Mouse (Mus musculus) ES-Bruce4 (cell line): ENCODE results near the gene Edem2. TPM values are rescaled to one million over a fixed set of nuclear protein-coding genes. Genes with fewer than 3 reads are reported as not detected.
A peak's percentile ranks its signal among the peaks of the same experiment; 100 is the strongest.

ENCODE experiments used
- H3K27ac ChIP-seq: 2 replicates; pipeline ENCODE4 v1.5.1; 2012; ENCODE audit warnings: low read length, inconsistent platforms; ENCODE audit not compliant: insufficient read depth
- H3K27me3 ChIP-seq: 2 replicates; pipeline ENCODE4 v1.6.1; 2012; ENCODE audit warnings: mild to moderate bottlenecking, low read length, inconsistent platforms; ENCODE audit not compliant: control insufficient read depth, poor library complexity, insufficient read depth, severe bottlenecking
- H3K36me3 ChIP-seq: 2 replicates; pipeline ENCODE4 v1.6.1; 2012; ENCODE audit warnings: inconsistent platforms, mild to moderate bottlenecking, low read length, moderate library complexity; ENCODE audit not compliant: control insufficient read depth, poor library complexity, insufficient read depth, severe bottlenecking
- H3K4me1 ChIP-seq: one replicate; pipeline ENCODE4 v1.8.1; 2011; ENCODE audit warnings: low read length; ENCODE audit not compliant: control insufficient read depth, insufficient read depth
- H3K4me3 ChIP-seq: 2 replicates; pipeline ENCODE4 v1.5.1; 2011; ENCODE audit warnings: low read depth, mild to moderate bottlenecking, low read length
- H3K9ac ChIP-seq: 2 replicates; pipeline ENCODE4 v1.6.1; 2012; ENCODE audit warnings: low read depth, mild to moderate bottlenecking, inconsistent platforms; ENCODE audit not compliant: poor library complexity, severe bottlenecking
- H3K9me3 ChIP-seq: replicated peaks from 2 replicates; pipeline ENCODE4 v1.6.1; 2012; ENCODE audit warnings: mild to moderate bottlenecking, low read length, inconsistent platforms; ENCODE audit not compliant: control insufficient read depth, poor library complexity, insufficient read depth, severe bottlenecking
- CTCF ChIP-seq: IDR thresholded peaks from one replicate; pipeline ENCODE4 v1.8.1; 2011; ENCODE audit warnings: low read depth, low read length
- EP300 ChIP-seq: IDR thresholded peaks from 2 replicates; pipeline ENCODE4 v1.6.1; 2011; ENCODE audit warnings: low read depth, low read length; ENCODE audit not compliant: insufficient read depth
- POLR2A ChIP-seq: IDR thresholded peaks from one replicate; pipeline ENCODE4 v1.8.1; 2011; ENCODE audit warnings: low read length; ENCODE audit not compliant: insufficient read depth
- polyA plus RNA-seq: library from polyadenylated mRNA; stranded (reverse); fragments of >200 nt; gene quantifications from 2 replicates; pipeline ENCODE4 v1.2.4, GENCODE M21; 2011; ENCODE audit warnings: low read depth; ENCODE audit not compliant: missing spikeins, insufficient read depth, insufficient read length

The Edem2 gene
- 21.7 and 23.1 TPM in 2 replicates for polyA plus RNA-seq

DNA sequence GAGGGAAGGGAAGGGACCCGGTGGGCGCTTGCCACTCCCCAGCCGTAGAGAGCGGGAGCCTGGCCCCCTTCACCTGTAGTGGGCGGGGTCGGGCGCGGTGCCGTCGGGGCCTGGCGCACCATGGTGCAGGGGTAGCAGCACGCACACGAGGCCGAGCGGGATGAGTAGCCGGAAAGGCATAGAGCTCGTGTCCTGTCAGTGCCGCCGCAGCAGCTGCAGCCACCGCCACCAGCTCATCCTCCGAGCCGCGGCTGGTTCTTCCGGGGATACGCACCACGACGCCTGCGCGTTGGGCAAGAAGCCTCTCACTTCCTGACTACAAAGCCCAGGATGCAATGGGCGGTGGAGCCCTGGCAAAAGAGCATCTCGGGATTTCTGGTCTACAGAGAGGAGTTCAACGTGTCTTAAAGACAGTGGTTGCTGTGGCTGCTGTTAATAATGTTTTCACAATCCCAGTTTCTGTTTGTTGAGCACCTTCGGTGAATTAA lies at the start of gene Edem2:
Gene Edem2, minus strand, starts transcription at position 318 of the 488 bp plus-strand sequence.
- H3K27me3 ChIP-seq, result no peaks in the 10 kb centered on the region
- peak within 1 kb of the TSS; percentile 21 for H3K9ac ChIP-seq
- H3K27ac ChIP-seq, result no peak within 1 kb of the TSS
- H3K36me3 ChIP-seq, result no peaks in the 10 kb centered on the region
- no peaks in the 10 kb centered on the region for H3K4me1 ChIP-seq
- TF ChIP-seq EP300, result no peak
- TF ChIP-seq CTCF, result no peak
- peak; percentile 73 for TF ChIP-seq POLR2A
- peak within 1 kb of the TSS; percentile 79 for H3K4me3 ChIP-seq
- no peaks in the 10 kb centered on the region for H3K9me3 ChIP-seq

DNA sequence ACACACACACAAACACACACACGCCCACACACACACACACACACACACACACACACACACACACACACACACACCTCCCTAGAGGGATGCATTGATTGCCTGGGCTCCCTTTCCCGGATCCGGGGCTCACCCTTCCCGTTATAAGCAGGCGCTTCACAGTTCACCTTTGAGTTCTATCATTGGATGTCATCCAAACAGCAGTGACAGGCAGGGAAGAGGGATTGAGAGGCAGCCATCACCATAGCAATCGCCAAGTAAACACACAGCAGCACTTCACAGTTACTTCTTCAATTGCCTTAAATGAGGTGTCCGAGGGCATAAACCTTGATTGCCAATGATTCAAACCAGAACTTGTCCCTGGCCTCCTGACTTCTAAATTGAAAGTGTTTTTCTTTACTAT lies 49.8 kb upstream of the Edem2 start:
- TF ChIP-seq CTCF (no peak), POLR2A (no peak), EP300 (no peak)
- H3K4me3 ChIP-seq, result no peak overlapping the region

DNA sequence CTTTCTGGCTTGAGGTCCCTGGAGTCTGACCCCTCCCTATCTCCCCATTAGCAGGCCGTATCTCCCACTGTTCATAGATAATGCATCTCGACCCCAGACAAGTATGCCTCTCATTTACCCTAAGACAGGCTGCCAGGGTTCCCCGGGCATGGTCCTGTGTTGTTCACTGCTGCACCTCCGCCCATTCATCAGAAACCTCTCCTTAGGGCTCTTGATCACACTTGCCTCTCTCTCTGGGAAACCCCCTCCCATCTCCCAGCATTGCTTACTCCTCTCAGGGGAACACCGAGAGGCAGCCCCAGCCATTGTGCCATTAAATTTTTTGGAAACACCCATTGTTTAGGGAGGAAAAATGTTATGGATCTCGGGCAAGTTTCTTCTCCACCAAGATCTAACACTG lies 48.7 kb upstream of the Edem2 start:
- Histone ChIP-seq H3K4me3 (no peak overlapping the region), H3K9me3 (no peaks in the 10 kb centered on the region), H3K36me3 (no peaks in the 10 kb centered on the region), H3K4me1 (peaks cover 2% of the 10 kb centered on the region), H3K27ac (no peak overlapping the region), H3K27me3 (peaks cover 11% of the 10 kb centered on the region), H3K9ac (no peak overlapping the region)
- TF ChIP-seq CTCF (no peak), EP300 (no peak), POLR2A (no peak)

More for the DNA sequence above, 49.8 kb upstream of the Edem2 start:
- H3K4me1 ChIP-seq, result peaks cover 2% of the 10 kb centered on the region
- peaks cover 9% of the 10 kb centered on the region for H3K27me3 ChIP-seq
- H3K9ac ChIP-seq, result no peak overlapping the region
- no peak overlapping the region for H3K27ac ChIP-seq
- H3K36me3 ChIP-seq, result no peaks in the 10 kb centered on the region
- no peaks in the 10 kb centered on the region for H3K9me3 ChIP-seq

DNA sequence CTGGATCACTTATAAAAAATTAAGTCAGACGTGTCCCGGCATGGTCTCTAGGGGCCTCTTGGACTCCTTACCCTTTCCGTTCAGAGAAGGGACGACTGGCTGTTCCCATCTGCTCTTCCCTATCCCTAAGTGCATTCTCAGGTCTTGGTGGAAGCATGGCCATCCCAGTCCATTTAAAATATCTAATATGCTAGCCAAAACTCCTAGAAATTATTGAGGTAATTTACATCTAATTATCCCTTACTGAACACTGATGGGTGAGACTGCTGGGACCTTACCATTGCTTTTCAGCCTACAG lies 48.4 kb upstream of the Edem2 start:
- Histone ChIP-seq H3K27me3 (peaks cover 11% of the 10 kb centered on the region), H3K4me3 (no peak overlapping the region), H3K9ac (no peak overlapping the region), H3K36me3 (no peaks in the 10 kb centered on the region), H3K27ac (no peak overlapping the region), H3K9me3 (no peaks in the 10 kb centered on the region), H3K4me1 (peaks cover 2% of the 10 kb centered on the region)
- TF ChIP-seq POLR2A (no peak), CTCF (no peak), EP300 (no peak)

DNA sequence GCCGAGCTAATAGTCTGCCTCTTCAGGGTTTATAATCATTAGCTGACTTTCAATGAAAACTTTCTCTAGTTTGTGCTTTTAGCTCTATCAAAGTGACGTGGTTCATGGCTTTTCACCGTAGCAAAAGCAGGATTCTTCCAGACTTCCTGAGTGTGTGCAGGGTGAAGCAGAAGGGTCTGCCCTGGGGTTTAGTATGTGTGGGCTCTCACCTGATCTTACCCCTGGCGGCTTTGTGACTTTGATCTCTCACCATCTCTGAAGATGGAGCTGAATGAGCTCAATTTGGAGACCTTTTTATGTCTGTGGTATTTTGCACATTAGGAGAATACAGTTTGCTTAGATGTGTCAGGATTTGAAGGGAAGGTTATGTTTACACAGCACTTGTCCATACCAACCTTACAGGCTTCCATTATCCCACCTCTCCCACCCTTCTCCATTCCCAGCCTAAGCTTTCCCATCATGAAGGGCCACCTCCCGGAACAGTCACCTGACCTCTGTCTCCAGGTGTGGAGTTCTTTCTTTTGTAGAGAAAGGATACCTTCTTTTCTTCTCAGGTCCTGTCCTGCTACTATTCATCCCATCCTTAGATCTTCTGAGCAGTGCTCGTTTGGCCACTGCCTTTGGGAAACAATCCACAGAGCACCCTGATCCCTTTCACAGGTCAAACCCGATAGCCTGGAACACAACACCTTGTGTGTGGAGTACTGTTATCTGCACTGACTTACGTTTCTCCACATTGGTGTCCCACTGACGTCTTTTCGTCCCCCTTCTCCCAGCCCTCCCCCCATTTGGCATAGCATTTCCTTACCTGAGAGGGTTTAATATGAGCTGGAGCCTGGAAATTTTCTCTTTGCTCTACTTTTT lies 47.8 kb upstream of the Edem2 start:
- H3K9me3 ChIP-seq, result no peaks in the 10 kb centered on the region
- peaks cover 11% of the 10 kb centered on the region for H3K27me3 ChIP-seq
- no peak overlapping the region for H3K27ac ChIP-seq
- no peak overlapping the region for H3K9ac ChIP-seq
- no peaks in the 10 kb centered on the region for H3K36me3 ChIP-seq
- H3K4me3 ChIP-seq, result no peak overlapping the region
- TF ChIP-seq EP300 (no peak), CTCF (no peak), POLR2A (no peak)
- H3K4me1 ChIP-seq, result peaks cover 2% of the 10 kb centered on the region

DNA sequence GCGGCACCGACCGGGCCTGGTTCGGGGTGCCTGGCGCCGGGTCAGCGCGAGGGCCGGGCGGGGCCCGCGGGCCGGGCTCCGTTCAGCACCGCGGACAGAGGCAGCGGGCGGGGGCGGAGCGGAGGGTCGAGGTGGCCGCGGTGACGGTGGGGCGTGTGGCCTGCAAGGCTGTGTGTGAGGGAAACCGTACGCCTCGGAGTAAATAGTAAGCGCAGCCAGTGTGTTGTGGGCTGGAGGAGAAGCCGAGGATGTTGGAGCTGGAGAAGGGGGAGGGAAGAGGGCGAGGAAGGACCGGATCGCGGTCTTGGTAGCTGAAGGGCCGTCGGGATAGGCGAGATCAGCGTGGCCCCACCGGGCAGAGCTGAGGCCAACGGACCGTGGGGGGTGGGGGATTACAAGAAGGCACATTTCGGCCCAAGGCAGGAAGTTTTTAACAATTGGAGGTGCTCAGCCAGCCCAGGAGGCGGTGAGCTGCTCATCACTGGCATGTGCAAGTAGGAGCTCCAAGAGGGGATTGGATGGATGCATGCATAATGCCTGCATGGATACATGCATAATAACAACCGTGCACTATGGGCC lies 46.5 kb upstream of the Edem2 start:
- peaks cover 11% of the 10 kb centered on the region for H3K27me3 ChIP-seq
- peak overlapping the region; percentile 87 for H3K9ac ChIP-seq
- H3K27ac ChIP-seq, result no peak overlapping the region
- H3K4me3 ChIP-seq, result peak overlapping the region; percentile 65
- no peaks in the 10 kb centered on the region for H3K36me3 ChIP-seq
- H3K9me3 ChIP-seq, result no peaks in the 10 kb centered on the region
- peaks cover 2% of the 10 kb centered on the region for H3K4me1 ChIP-seq
- TF ChIP-seq POLR2A (no peak), CTCF (no peak), EP300 (no peak)
